Mouse (Mus musculus) myocyte (in vitro differentiated cells): ENCODE results near the gene Gck.

Experiments used
- MYOG ChIP-seq, 3 experiments: IDR thresholded peaks; one replicate each; pipeline ENCODE4 v1.6.1; 2011; ENCODE audit warnings: control low read depth in 2 of 3, low read depth in 2 of 3, mild to moderate bottlenecking in 2 of 3; ENCODE audit not compliant: insufficient read length in 2 of 3, control insufficient read depth in 1 of 3, insufficient read depth in 1 of 3
- TCF12 ChIP-seq: IDR thresholded peaks from one replicate; pipeline ENCODE4 v1.6.1; 2011; ENCODE audit warnings: mild to moderate bottlenecking, control low read depth; ENCODE audit not compliant: poor library complexity, insufficient read depth, severe bottlenecking

DNA sequence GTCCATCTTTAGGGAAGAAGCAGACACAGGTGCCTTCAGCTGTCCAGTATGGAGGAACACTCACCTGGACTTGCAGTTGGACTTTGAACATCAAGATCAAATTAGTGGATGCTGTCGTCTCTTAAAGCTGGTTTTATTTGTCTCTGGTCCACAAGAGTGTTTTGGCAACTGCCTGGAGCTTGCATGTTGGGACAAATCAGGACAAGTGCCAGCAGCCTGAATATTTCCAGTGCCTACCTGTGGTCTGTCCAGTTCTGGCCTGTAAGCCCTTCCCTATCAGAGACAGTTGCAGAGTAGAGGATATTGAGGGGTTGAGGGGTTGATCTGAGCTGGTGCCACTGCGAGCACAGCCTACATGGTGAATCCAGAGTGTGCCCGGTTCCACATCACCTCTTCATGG lies 16.9 kb upstream of the Gck start:
- TF ChIP-seq TCF12 (no peak), MYOG (IDR thresholded peaks at IDR 0.05; ENCODE audit: control insufficient read depth in 1 of 3, insufficient read depth in 1 of 3, insufficient read length in 2 of 3, low read depth in 2 of 3) (no peak)
